Mouse (Mus musculus) myocyte (in vitro differentiated cells): ENCODE measurements around the gene Mettl21c. TPM values are rescaled to one million over a fixed set of nuclear protein-coding genes. Genes with fewer than 3 reads are reported as not detected.

ENCODE experiments used
- H3K27me3 ChIP-seq: one replicate; pipeline ENCODE4 v1.6.1; 2011; ENCODE audit not compliant: control insufficient read depth, insufficient read depth, insufficient read length
- H3K36me3 ChIP-seq: one replicate; pipeline ENCODE4 v1.6.1; 2011; ENCODE audit not compliant: control insufficient read depth, insufficient read depth
- H3K4me2 ChIP-seq: one replicate; pipeline ENCODE4 v1.6.1; 2011; ENCODE audit warnings: low read depth, control low read depth
- H3K4me3 ChIP-seq: one replicate; pipeline ENCODE4 v1.5.1; 2011; ENCODE audit warnings: mild to moderate bottlenecking, control low read depth, moderate library complexity
- H3K79me2 ChIP-seq: one replicate; pipeline ENCODE4 v1.6.1; 2011; ENCODE audit not compliant: control insufficient read depth, insufficient read depth
- H3ac ChIP-seq: one replicate; pipeline ENCODE4 v1.6.1; 2011; ENCODE audit not compliant: control insufficient read depth, insufficient read length
- CEBPB ChIP-seq: IDR thresholded peaks from 2 replicates; pipeline ENCODE4 v1.6.1; 2011; ENCODE audit warnings: mild to moderate bottlenecking, moderate library complexity; ENCODE audit not compliant: poor library complexity, insufficient read depth, severe bottlenecking
- E2F4 ChIP-seq: IDR thresholded peaks from one replicate; pipeline ENCODE4 v1.6.1; 2011; ENCODE audit warnings: mild to moderate bottlenecking, control low read depth, moderate library complexity; ENCODE audit not compliant: insufficient read depth
- MAX ChIP-seq: IDR thresholded peaks from one replicate; pipeline ENCODE4 v1.6.1; 2011; ENCODE audit warnings: low read depth, mild to moderate bottlenecking, control low read depth
- MYOD1 ChIP-seq, 3 experiments: IDR thresholded peaks; one replicate each; pipeline ENCODE4 v1.6.1; 2011; ENCODE audit warnings: control low read depth in 2 of 3, low read depth in 2 of 3, mild to moderate bottlenecking in 2 of 3, moderate library complexity in 1 of 3; ENCODE audit not compliant: insufficient read length in 2 of 3, control insufficient read depth in 1 of 3
- MYOG ChIP-seq, 3 experiments: IDR thresholded peaks; one replicate each; pipeline ENCODE4 v1.6.1; 2011; ENCODE audit warnings: control low read depth in 2 of 3, low read depth in 2 of 3, mild to moderate bottlenecking in 2 of 3; ENCODE audit not compliant: insufficient read length in 2 of 3, control insufficient read depth in 1 of 3, insufficient read depth in 1 of 3
- POLR2A ChIP-seq: IDR thresholded peaks from one replicate; pipeline ENCODE4 v1.6.1; 2011; ENCODE audit warnings: low read depth, mild to moderate bottlenecking, control low read depth, moderate library complexity; ENCODE audit not compliant: insufficient read length
- POLR2AphosphoS2 ChIP-seq: IDR thresholded peaks from one replicate; pipeline ENCODE4 v1.6.1; 2011; ENCODE audit warnings: low read depth, control low read depth; ENCODE audit not compliant: insufficient read length
- REST ChIP-seq: IDR thresholded peaks from one replicate; pipeline ENCODE4 v1.6.1; 2011; ENCODE audit warnings: mild to moderate bottlenecking, control low read depth, moderate library complexity; ENCODE audit not compliant: insufficient read depth, insufficient read length
- SRF ChIP-seq: IDR thresholded peaks from one replicate; pipeline ENCODE4 v1.6.1; 2011; ENCODE audit warnings: low read depth; ENCODE audit not compliant: control insufficient read depth, insufficient read length
- TCF12 ChIP-seq: IDR thresholded peaks from one replicate; pipeline ENCODE4 v1.6.1; 2011; ENCODE audit warnings: mild to moderate bottlenecking, control low read depth; ENCODE audit not compliant: poor library complexity, insufficient read depth, severe bottlenecking
- TCF3 ChIP-seq: IDR thresholded peaks from one replicate; pipeline ENCODE4 v1.6.1; 2011; ENCODE audit warnings: low read depth, control low read depth; ENCODE audit not compliant: insufficient read length
- USF1 ChIP-seq: IDR thresholded peaks from one replicate; pipeline ENCODE4 v1.6.1; 2011; ENCODE audit warnings: low read depth, mild to moderate bottlenecking, control low read depth, moderate library complexity
- polyA plus RNA-seq: library from polyadenylated mRNA; unstranded; fragments of >200 nt; fragmentation: generic; extraction: Trizol; gene quantifications from one replicate; pipeline ENCODE4 v1.2.1, GENCODE M21; 2012; ENCODE audit warnings: missing spikeins

Mettl21c gene
- polyA plus RNA-seq = 0.05 TPM

DNA sequence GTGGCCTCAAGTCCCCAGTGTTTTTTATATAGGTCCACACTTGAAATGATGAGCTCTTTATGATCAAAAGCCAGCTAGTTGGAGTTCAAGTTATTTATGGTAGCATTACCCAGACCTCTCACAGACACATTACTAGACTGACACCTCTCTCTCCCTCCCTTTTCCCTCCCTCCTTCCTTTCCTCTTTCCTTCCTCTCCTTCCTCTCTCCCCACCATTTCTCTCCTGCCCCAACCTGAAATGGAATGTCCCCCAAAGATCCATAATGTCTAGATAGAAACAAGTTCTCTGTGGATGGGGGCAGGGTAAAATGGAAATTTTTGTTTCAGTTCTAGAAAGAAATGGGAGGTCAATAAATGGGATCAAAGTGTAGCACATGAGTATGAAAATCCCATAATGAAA is at the start of gene Mettl21c:
Mettl21c (minus strand) TSS at position 101 of the 400 bp plus-strand sequence.
- no peak within 1 kb of the TSS for H3K4me3 ChIP-seq

GRCm38 (mm10) chr1:44064625-44065024 is 44.8 kb upstream of the Mettl21c start:
- Histone ChIP-seq H3ac (no peak overlapping the region), H3K27me3 (no peaks in the 10 kb centered on the region), H3K4me3 (no peak overlapping the region), H3K36me3 (no peaks in the 10 kb centered on the region), H3K4me2 (no peak overlapping the region), H3K79me2 (no peaks in the 10 kb centered on the region)
- TF ChIP-seq TCF12 = no peak
- no peak for TF ChIP-seq REST
- TF ChIP-seq TCF3 = no peak
- TF ChIP-seq POLR2AphosphoS2 = no peak
- no peak for TF ChIP-seq MAX
- TF ChIP-seq CEBPB = no peak
- no peak for TF ChIP-seq MYOG (IDR thresholded peaks at IDR 0.05; ENCODE audit: control insufficient read depth in 1 of 3, insufficient read depth in 1 of 3, insufficient read length in 2 of 3, low read depth in 2 of 3)
- TF ChIP-seq MYOD1 (IDR thresholded peaks at IDR 0.05; ENCODE audit: control insufficient read depth in 1 of 3, insufficient read length in 2 of 3, low read depth in 2 of 3) = no peak
- no peak for TF ChIP-seq POLR2A
- TF ChIP-seq USF1 = no peak
- no peak for TF ChIP-seq E2F4
- no peak for TF ChIP-seq SRF

More for the DNA sequence above, at the start of gene Mettl21c:
- Histone ChIP-seq H3K4me2 (peak within 1 kb of the TSS; percentile 1), H3K27me3 (no peaks in the 10 kb centered on the region), H3K79me2 (no peaks in the 10 kb centered on the region), H3ac (no peak within 1 kb of the TSS), H3K36me3 (no peaks in the 10 kb centered on the region)
- TF ChIP-seq MAX (no peak), USF1 (no peak), TCF12 (no peak)

DNA sequence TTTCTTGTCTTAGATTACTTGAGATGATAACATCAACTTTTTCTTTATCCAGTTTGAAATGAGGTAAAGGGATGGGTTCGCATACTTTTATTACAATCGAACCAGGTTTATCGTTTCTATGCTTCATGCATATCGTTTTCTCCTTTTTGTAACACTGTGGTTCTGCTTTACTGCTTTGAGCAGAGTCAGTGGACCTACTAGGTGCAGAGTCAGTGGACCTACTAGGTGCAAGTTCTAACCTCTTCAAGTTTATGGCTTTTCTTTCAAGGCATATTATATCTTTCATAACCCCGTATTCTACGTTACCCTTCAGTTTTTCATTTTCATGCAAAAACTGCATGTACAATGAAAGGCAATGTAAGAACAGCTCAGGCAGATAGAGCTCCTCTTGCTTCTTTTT is 43.6 kb upstream of the Mettl21c start:
- no peaks in the 10 kb centered on the region for H3K36me3 ChIP-seq
- H3K27me3 ChIP-seq = no peaks in the 10 kb centered on the region
- H3K79me2 ChIP-seq = no peaks in the 10 kb centered on the region
- no peak for TF ChIP-seq MAX
- TF ChIP-seq USF1 = no peak
- TF ChIP-seq REST = no peak
- H3K4me2 ChIP-seq = no peak overlapping the region
- H3ac ChIP-seq = no peak overlapping the region
- H3K4me3 ChIP-seq = no peak overlapping the region

DNA sequence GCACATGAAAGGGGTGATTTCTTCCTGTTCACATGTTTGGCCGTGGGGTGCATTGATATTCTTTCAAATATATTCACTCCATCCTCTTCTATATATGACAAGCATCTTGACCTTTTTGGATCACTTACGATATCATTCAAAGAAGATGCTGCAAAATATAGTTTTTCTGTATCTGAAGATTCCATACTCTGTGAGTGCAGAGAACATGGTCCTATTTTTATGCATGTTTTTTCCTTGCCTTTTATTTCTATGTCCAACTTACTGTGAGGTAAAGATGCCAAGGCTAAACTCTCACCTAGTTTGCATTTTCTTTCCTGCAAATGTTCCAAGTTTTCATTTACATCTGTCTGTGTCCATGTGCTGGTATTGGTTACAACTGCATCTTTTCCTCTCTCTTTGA is 42.0 kb upstream of the Mettl21c start, which contains the start of gene Gm8251:
Gm8251 (minus strand) TSS at position 101 of the 400 bp plus-strand sequence.
- no peaks in the 10 kb centered on the region for H3K79me2 ChIP-seq
- no peak within 1 kb of the TSS for H3ac ChIP-seq

GRCm38 (mm10) chr1:44057805-44058204 is 38.0 kb upstream of the Mettl21c start:
- H3K27me3 ChIP-seq = no peaks in the 10 kb centered on the region

More for the DNA sequence above, 42.0 kb upstream of the Mettl21c start, which contains the start of gene Gm8251:
- no peak for TF ChIP-seq USF1
- no peak for TF ChIP-seq SRF
- TF ChIP-seq CEBPB = no peak
- no peak for TF ChIP-seq TCF12
- no peak for TF ChIP-seq POLR2A
- no peak for TF ChIP-seq MAX
- Histone ChIP-seq H3K4me3 (no peak within 1 kb of the TSS), H3K27me3 (no peaks in the 10 kb centered on the region), H3K4me2 (no peak within 1 kb of the TSS), H3K36me3 (no peaks in the 10 kb centered on the region)

More at GRCm38 (mm10) chr1:44057805-44058204, 38.0 kb upstream of the Mettl21c start:
- no peak overlapping the region for H3K4me2 ChIP-seq
- H3K36me3 ChIP-seq = no peaks in the 10 kb centered on the region
- H3K79me2 ChIP-seq = no peaks in the 10 kb centered on the region
- TF ChIP-seq TCF12 = no peak
- no peak for TF ChIP-seq CEBPB
- TF ChIP-seq POLR2A = no peak
- no peak for TF ChIP-seq E2F4
- no peak for TF ChIP-seq MYOD1 (IDR thresholded peaks at IDR 0.05; ENCODE audit: control insufficient read depth in 1 of 3, insufficient read length in 2 of 3, low read depth in 2 of 3)
- no peak for TF ChIP-seq USF1
- no peak for TF ChIP-seq POLR2AphosphoS2
- TF ChIP-seq REST = no peak
- no peak for TF ChIP-seq MAX
- TF ChIP-seq TCF3 = no peak
- TF ChIP-seq SRF = no peak
- TF ChIP-seq MYOG (IDR thresholded peaks at IDR 0.05; ENCODE audit: control insufficient read depth in 1 of 3, insufficient read depth in 1 of 3, insufficient read length in 2 of 3, low read depth in 2 of 3) = no peak
- H3K4me3 ChIP-seq = no peak overlapping the region
- H3ac ChIP-seq = no peak overlapping the region
